16 mouse cellular contexts compared by ENCODE assay signal in the genomic region with DNA sequence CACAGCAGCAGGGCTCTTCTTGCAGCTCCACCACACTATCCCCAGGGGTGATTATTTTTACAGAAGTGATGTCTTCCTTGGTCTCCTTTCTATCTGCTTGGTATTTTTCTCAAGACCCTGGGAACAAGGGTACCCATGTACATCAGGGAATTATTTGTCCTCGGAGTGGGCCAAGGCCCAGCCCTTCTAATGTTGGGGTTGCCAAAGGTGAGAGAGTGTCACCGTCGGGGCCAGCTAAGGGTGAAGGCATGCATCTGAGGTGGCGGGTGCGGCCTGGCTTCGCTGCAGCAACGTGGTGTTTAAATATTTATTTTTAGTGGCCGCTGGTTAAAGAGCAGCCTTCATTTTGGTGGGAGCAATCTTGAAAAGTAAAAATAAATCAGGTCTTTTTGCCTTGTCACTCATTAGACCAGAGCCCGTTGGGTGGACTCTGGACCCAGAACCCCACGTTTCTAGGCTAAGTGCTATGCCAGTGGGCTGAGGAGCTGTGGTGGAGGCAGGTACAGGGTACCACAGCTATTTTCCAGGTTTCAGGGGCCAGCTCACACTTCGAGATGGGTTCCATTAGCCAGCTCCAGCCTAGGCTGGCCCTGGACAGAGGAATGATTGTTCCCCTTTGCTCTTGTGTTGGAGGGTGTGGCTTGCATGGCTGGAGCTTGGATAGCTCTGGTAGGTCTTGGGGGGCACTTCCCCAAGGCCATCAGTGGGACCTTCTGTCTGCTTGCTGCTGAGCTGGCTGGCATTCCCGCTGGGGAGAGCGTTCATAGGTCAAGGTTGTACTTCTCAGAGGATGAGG.
DNase-seq lines count a peak whose midpoint lies in the region; ATAC-seq and TF ChIP-seq lines count a peak whose summit lies in the region.
"Had no signal": no experiment of that assay in that cellular context is flagged by ENCODE, and none has a peak within 500 bp of the region (broad histone marks: within the 10 kb centered on the region; RNA-seq: fewer than 3 reads in every experiment).

No protein-coding gene starts in this region.

- no peak for TF ChIP-seq CTCF in kidney, adult 2 months (conservative IDR thresholded peaks at IDR 0.05; ENCODE audit: insufficient read depth, insufficient read length, low read depth, low read length)
- no peak for TF ChIP-seq CTCF in intestine, postnatal 0 days (IDR thresholded peaks at IDR 0.05; ENCODE audit: low read depth)

- no peak overlapping the region for H3K9ac ChIP-seq in midbrain, embryonic 11.5 days (ENCODE audit: low read length)
- H3K9ac ChIP-seq in midbrain, embryonic 15.5 days: no peak overlapping the region
- no peak overlapping the region for H3K9ac ChIP-seq in intestine, postnatal 0 days (ENCODE audit: low read depth, low read length)
- no peak overlapping the region for H3K9ac ChIP-seq in stomach, embryonic 14.5 days (replicated peaks; ENCODE audit: low read depth, low read length)
- H3K9ac ChIP-seq: forebrain, postnatal 0 days had no signal

- H3K9me3 ChIP-seq in midbrain, embryonic 11.5 days (ENCODE audit: control insufficient read depth, low read length): no peaks in the 10 kb centered on the region
- no peaks in the 10 kb centered on the region for H3K9me3 ChIP-seq in midbrain, embryonic 15.5 days
- no peaks in the 10 kb centered on the region for H3K9me3 ChIP-seq in intestine, postnatal 0 days (ENCODE audit: control insufficient read depth)
- H3K9me3 ChIP-seq in stomach, embryonic 14.5 days (ENCODE audit: control insufficient read depth, low read depth, low read length): no peaks in the 10 kb centered on the region

- WGBS in kidney, adult 2 months: 47% methylated on average over 13 of the region's 13 CpGs
- 87% methylated on average over 13 of the region's 13 CpGs for WGBS in midbrain, embryonic 11.5 days
- WGBS in midbrain, embryonic 15.5 days: 86% methylated on average over 13 of the region's 13 CpGs
- WGBS in intestine, postnatal 0 days: 45% methylated on average over 13 of the region's 13 CpGs
- 60% methylated on average over 13 of the region's 13 CpGs for WGBS in stomach, embryonic 14.5 days

- ATAC-seq in midbrain, embryonic 11.5 days (ENCODE audit: low FRiP score): no peak
- no peak for ATAC-seq in midbrain, embryonic 15.5 days (replicated peaks)
- ATAC-seq in intestine, postnatal 0 days: peak; percentile 6; the same call in 1 of the 2 replicates
- ATAC-seq in stomach, embryonic 14.5 days (ENCODE audit: insufficient number of reproducible peaks, insufficient read depth, low FRiP score, low read depth): peak; percentile 29; the same call in 1 of the 2 replicates
- ATAC-seq: forebrain, postnatal 0 days; hindbrain, postnatal 0 days had no signal

- H3K4me1 ChIP-seq in kidney, adult 2 months (ENCODE audit: control insufficient read depth, insufficient read depth, low read length): peaks cover 9% of the 10 kb centered on the region; the same call in 1 of the 2 replicates
- peaks cover 24% of the 10 kb centered on the region for H3K4me1 ChIP-seq in midbrain, embryonic 11.5 days (ENCODE audit: control insufficient read depth, insufficient read depth, low read length)
- peaks cover 21% of the 10 kb centered on the region for H3K4me1 ChIP-seq in midbrain, embryonic 15.5 days
- no peaks in the 10 kb centered on the region; the same call in 1 of the 2 replicates for H3K4me1 ChIP-seq in intestine, postnatal 0 days (replicated peaks; ENCODE audit: control insufficient read depth, insufficient read depth, low read length)
- peaks cover 6% of the 10 kb centered on the region for H3K4me1 ChIP-seq in stomach, embryonic 14.5 days (ENCODE audit: control insufficient read depth, insufficient read depth, low read length)

- H3K4me3 ChIP-seq in kidney, adult 2 months (ENCODE audit: insufficient read depth, low read depth, low read length): no peak overlapping the region
- H3K4me3 ChIP-seq in midbrain, embryonic 11.5 days (ENCODE audit: low read depth, low read length): no peak overlapping the region
- no peak overlapping the region for H3K4me3 ChIP-seq in midbrain, embryonic 15.5 days
- H3K4me3 ChIP-seq in intestine, postnatal 0 days (ENCODE audit: low read depth, low read length): no peak overlapping the region
- H3K4me3 ChIP-seq in stomach, embryonic 14.5 days (ENCODE audit: low read depth, low read length): no peak overlapping the region
- H3K4me3 ChIP-seq: gastrocnemius, adult 2 months; layer of hippocampus, adult 2 months; myocyte had no signal

- TF ChIP-seq POLR2A in kidney, adult 2 months (IDR thresholded peaks at IDR 0.05; ENCODE audit: low read depth, low read length): no peak

- DNase-seq in kidney, adult 2 months: peak; percentile 75
- no peak for DNase-seq in kidney, postnatal 4 days
- DNase-seq in midbrain, embryonic 11.5 days (ENCODE audit: low spot score, missing footprints): peak; percentile 65
- DNase-seq in layer of hippocampus, postnatal 25 days (ENCODE audit: extremely low spot score in 1 of 2, low spot score in 1 of 2): no peak
- DNase-seq in right cerebral cortex, adult 18-20 months: no peak
- DNase-seq: adrenal gland, postnatal 10 days; cerebellum, adult 9-11 months; forebrain, postnatal 0 days; gastrocnemius, adult 2 months; thymus, postnatal 25 days had no signal

- no peaks in the 10 kb centered on the region for H3K27me3 ChIP-seq in kidney, adult 2 months (replicated peaks; ENCODE audit: control insufficient read depth, insufficient read depth, low read length)
- H3K27me3 ChIP-seq in midbrain, embryonic 11.5 days (ENCODE audit: control insufficient read depth, insufficient read depth, low read length): no peaks in the 10 kb centered on the region
- no peaks in the 10 kb centered on the region for H3K27me3 ChIP-seq in midbrain, embryonic 15.5 days (replicated peaks)
- no peaks in the 10 kb centered on the region for H3K27me3 ChIP-seq in intestine, postnatal 0 days (replicated peaks; ENCODE audit: control insufficient read depth, insufficient read depth, low read length)
- no peaks in the 10 kb centered on the region for H3K27me3 ChIP-seq in stomach, embryonic 14.5 days (ENCODE audit: control insufficient read depth, insufficient read depth, low read length)

- no peaks in the 10 kb centered on the region for H3K36me3 ChIP-seq in kidney, adult 2 months (ENCODE audit: control insufficient read depth, insufficient read depth, low read length)
- no peaks in the 10 kb centered on the region for H3K36me3 ChIP-seq in midbrain, embryonic 11.5 days (ENCODE audit: control insufficient read depth, insufficient read depth, low read length)
- no peaks in the 10 kb centered on the region for H3K36me3 ChIP-seq in midbrain, embryonic 15.5 days (replicated peaks)
- H3K36me3 ChIP-seq in intestine, postnatal 0 days (ENCODE audit: control insufficient read depth, insufficient read depth): no peaks in the 10 kb centered on the region
- H3K36me3 ChIP-seq in stomach, embryonic 14.5 days (ENCODE audit: control insufficient read depth, insufficient read depth, low read length): no peaks in the 10 kb centered on the region

- peak overlapping the region; percentile 71 for H3K27ac ChIP-seq in kidney, adult 2 months (ENCODE audit: insufficient read depth, low read depth, low read length)
- H3K27ac ChIP-seq in midbrain, embryonic 11.5 days (ENCODE audit: low read depth, low read length): no peak overlapping the region
- no peak overlapping the region for H3K27ac ChIP-seq in midbrain, embryonic 15.5 days
- H3K27ac ChIP-seq in intestine, postnatal 0 days (ENCODE audit: low read depth, low read length): no peak overlapping the region
- H3K27ac ChIP-seq in stomach, embryonic 14.5 days (ENCODE audit: low read length): no peak overlapping the region
- H3K27ac ChIP-seq: gastrocnemius, adult 2 months; hindbrain, postnatal 0 days; layer of hippocampus, adult 2 months had no signal

- no peak overlapping the region for H3K4me2 ChIP-seq in midbrain, embryonic 11.5 days
- no peak overlapping the region for H3K4me2 ChIP-seq in midbrain, embryonic 15.5 days
- H3K4me2 ChIP-seq in intestine, postnatal 0 days (replicated peaks; ENCODE audit: low read depth): no peak overlapping the region
- H3K4me2 ChIP-seq in stomach, embryonic 14.5 days (replicated peaks; ENCODE audit: low read depth, low read length): no peak overlapping the region

Comparison
In these comparisons a context has a peak if more than half of its experiments do, and no peak if none do; other contexts are left out.
1. DNase-seq: peak in kidney, adult 2 months (single experiment) and midbrain, embryonic 11.5 days (single experiment); none in kidney, postnatal 4 days (0 of 2), layer of hippocampus, postnatal 25 days (0 of 2) and right cerebral cortex, adult 18-20 months (single experiment).
2. ATAC-seq: peak in intestine, postnatal 0 days (single experiment) and stomach, embryonic 14.5 days (single experiment); none in midbrain, embryonic 11.5 days (single experiment) and midbrain, embryonic 15.5 days (single experiment).